Mouse (Mus musculus) liver, adult 2 months (tissue): ENCODE measurements at regions not wholly inside any gene's neighbourhood (a gene's known extent, or its start where the extent isn't known, plus 50 kb on each side); places are given as distances from the start of the nearest gene placed in this dataset.

Experiments used
- CTCF ChIP-seq: fragments of 200-500 bp; IDR thresholded peaks from 2 replicates; pipeline ENCODE4 v1.5.1; 2011; ENCODE audit warnings: low read depth, low read length, control low read depth
- POLR2A ChIP-seq: fragments of 200-500 bp; IDR thresholded peaks from 2 replicates; pipeline ENCODE4 v1.6.1; 2011; ENCODE audit warnings: low read length, control low read depth; ENCODE audit not compliant: insufficient read depth; ENCODE audit errors: extremely low read depth

DNA sequence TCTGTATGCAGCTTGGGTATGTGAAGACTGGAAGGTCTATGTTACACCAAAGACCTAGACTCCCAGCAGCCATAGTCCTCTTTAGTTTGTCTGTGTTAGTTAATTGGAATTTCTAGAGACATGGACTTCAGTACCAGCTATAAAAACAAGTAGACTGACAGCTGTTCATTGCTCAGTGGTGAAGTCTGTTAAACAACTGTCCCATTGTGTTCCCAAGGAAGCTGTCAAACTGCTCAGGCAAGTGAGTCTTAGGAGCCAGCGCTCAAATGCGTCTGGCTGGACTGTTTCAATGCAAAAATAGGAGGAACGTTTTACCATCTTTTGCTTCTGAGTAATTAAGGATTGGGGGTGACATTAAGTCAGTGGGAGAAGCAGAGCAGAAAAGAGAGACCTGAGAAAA, 92.9 kb upstream of the Fam83b start:
- no peak for TF ChIP-seq POLR2A
- TF ChIP-seq CTCF: no peak
